Mouse (Mus musculus) bone marrow, adult 2 months (tissue): ENCODE data around the gene Clip2.

Experiments used
- CTCF ChIP-seq: fragments of 200-500 bp; IDR thresholded peaks from 2 replicates; pipeline ENCODE4 v1.5.1; 2011; ENCODE audit warnings: low read length, control low read depth; ENCODE audit not compliant: control insufficient read depth, insufficient read depth
- POLR2A ChIP-seq: fragments of 200-500 bp; IDR thresholded peaks from 2 replicates; pipeline ENCODE4 v1.6.1; 2011; ENCODE audit warnings: low read depth, mild to moderate bottlenecking, control low read depth, low read length, borderline replicate concordance; ENCODE audit not compliant: control insufficient read depth

- TF ChIP-seq POLR2A (no peak), CTCF (no peak)
Observed at GRCm38 (mm10) chr5:134581146-134581545, 28.9 kb upstream of the Clip2 start, which contains the start of gene Rfc2.
